Mouse (Mus musculus) ES-E14 (cell line): ENCODE results near the gene Lsm14a. TPM values are rescaled to one million over a fixed set of nuclear protein-coding genes. Genes with fewer than 3 reads are reported as not detected.
A peak's percentile ranks its signal among the peaks of the same experiment; 100 is the strongest.

Experiments
- DNase-seq: peaks from one replicate; pipeline ENCODE4 v3.0.0-alpha.2; 2013; ENCODE audit warnings: low read depth, low spot score
- H3K27ac ChIP-seq: 2 replicates; pipeline ENCODE4 v1.5.1; 2012; ENCODE audit warnings: low read depth, mild to moderate bottlenecking, low read length, moderate library complexity, mixed read lengths; ENCODE audit not compliant: poor library complexity, insufficient read depth, severe bottlenecking
- H3K36me3 ChIP-seq: 2 replicates; pipeline ENCODE4 v1.6.1; 2012; ENCODE audit warnings: mild to moderate bottlenecking, low read length, moderate library complexity, mixed read lengths; ENCODE audit not compliant: control insufficient read depth, poor library complexity, insufficient read depth, severe bottlenecking
- H3K4me1 ChIP-seq, 2 experiments: fragments of 150-350 bp in 1 of 2; sonication (generic) in 1 of 2; 2 replicates each; pipeline ENCODE4 v1.6.1; 2012; ENCODE audit warnings: low read length in 2 of 2, mild to moderate bottlenecking in 1 of 2, mixed read lengths in 1 of 2; ENCODE audit not compliant: control insufficient read depth in 2 of 2, insufficient read depth in 2 of 2, poor library complexity in 1 of 2
- H3K4me3 ChIP-seq, 2 experiments: fragments of 150-350 bp in 1 of 2; sonication (generic) in 1 of 2; 2 replicates each; pipeline ENCODE4 v1.5.1; 2012; ENCODE audit warnings: low read length in 2 of 2, low read depth in 1 of 2, mild to moderate bottlenecking in 1 of 2, mixed read lengths in 1 of 2; ENCODE audit not compliant: insufficient read depth in 1 of 2, poor library complexity in 1 of 2, severe bottlenecking in 1 of 2
- H3K9ac ChIP-seq: 2 replicates; pipeline ENCODE4 v1.6.1; 2012; ENCODE audit warnings: low read depth, mild to moderate bottlenecking, low read length, mixed read lengths; ENCODE audit not compliant: poor library complexity, insufficient read depth, severe bottlenecking
- H3K9me3 ChIP-seq: fragments of 150-350 bp; sonication (generic); 2 replicates; pipeline ENCODE4 v1.6.1; 2012; ENCODE audit warnings: low read depth, mild to moderate bottlenecking, low read length; ENCODE audit not compliant: control insufficient read depth, insufficient read depth
- CHD2 ChIP-seq: IDR thresholded peaks from 2 replicates; pipeline ENCODE4 v1.6.1; 2014; ENCODE audit warnings: mild to moderate bottlenecking, low read depth, low read length, inconsistent platforms
- HCFC1 ChIP-seq: IDR thresholded peaks from 2 replicates; pipeline ENCODE4 v1.6.1; 2012; ENCODE audit warnings: low read length, inconsistent platforms, borderline replicate concordance; ENCODE audit not compliant: insufficient read depth
- MAFK ChIP-seq: IDR thresholded peaks from 2 replicates; pipeline ENCODE4 v1.6.1; 2014; ENCODE audit warnings: mild to moderate bottlenecking, low read depth, low read length, inconsistent platforms; ENCODE audit not compliant: insufficient read depth
- ZC3H11A ChIP-seq: IDR thresholded peaks from 2 replicates; pipeline ENCODE4 v1.6.1; 2012; ENCODE audit warnings: low read depth, mild to moderate bottlenecking, inconsistent platforms, low read length, borderline replicate concordance
- ZNF384 ChIP-seq: IDR thresholded peaks from 2 replicates; pipeline ENCODE4 v1.6.1; 2012; ENCODE audit warnings: low read depth, low read length, inconsistent platforms
- in situ Hi-C, 2 experiments: fragments of 600-800 bp; cut with MboI; formaldehyde crosslinking; loops; one replicate each; pipeline ENCODE4 v1.15.1; 2025; ENCODE audit warnings: low sequenced_read_pairs in 2 of 2, inconsistent platforms in 1 of 2; ENCODE audit not compliant: unreplicated experiment in 2 of 2
- total RNA-seq: library from RNA; depleted of rRNA; stranded (reverse); fragments of 300-350 nt; gene quantifications from 2 replicates; pipeline ENCODE4 v1.2.3, GENCODE M21; 2012

Gene Lsm14a
- total RNA-seq, 1 experiment = 72.7 TPM

DNA sequence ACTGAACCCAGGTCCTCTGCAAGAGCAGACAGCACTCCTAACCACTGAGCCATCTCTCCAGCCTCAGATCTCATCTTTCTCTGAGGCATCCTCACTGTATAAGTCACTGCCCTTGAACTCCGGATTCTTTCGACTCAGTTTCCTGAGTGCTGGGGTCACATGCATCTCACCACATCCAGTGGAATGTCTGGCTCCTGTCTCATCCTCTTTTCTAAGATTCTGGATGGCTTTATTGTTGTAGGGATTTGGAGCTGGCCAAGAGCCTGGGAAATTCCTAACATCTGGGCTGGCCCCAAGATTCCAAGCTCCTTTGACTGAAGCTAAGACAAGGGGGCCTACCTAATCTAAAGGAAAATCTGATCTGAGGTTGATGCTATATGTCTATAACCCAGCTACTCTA, 74.0 kb downstream of the Lsm14a start:
- Histone ChIP-seq H3K4me1 (peaks cover 0 to 2% of the 10 kb centered on the region in 2 experiments; a peak in 1 of 4 replicates), H3K36me3 (no peaks in the 10 kb centered on the region), H3K4me3 (no peak overlapping the region), H3K9ac (no peak overlapping the region), H3K27ac (no peak overlapping the region), H3K9me3 (no peaks in the 10 kb centered on the region)
- TF ChIP-seq CHD2 (no peak), ZNF384 (no peak), HCFC1 (no peak), ZC3H11A (no peak), MAFK (no peak)
- DNase-seq = no peak
- in situ Hi-C loops = no loop called here

DNA sequence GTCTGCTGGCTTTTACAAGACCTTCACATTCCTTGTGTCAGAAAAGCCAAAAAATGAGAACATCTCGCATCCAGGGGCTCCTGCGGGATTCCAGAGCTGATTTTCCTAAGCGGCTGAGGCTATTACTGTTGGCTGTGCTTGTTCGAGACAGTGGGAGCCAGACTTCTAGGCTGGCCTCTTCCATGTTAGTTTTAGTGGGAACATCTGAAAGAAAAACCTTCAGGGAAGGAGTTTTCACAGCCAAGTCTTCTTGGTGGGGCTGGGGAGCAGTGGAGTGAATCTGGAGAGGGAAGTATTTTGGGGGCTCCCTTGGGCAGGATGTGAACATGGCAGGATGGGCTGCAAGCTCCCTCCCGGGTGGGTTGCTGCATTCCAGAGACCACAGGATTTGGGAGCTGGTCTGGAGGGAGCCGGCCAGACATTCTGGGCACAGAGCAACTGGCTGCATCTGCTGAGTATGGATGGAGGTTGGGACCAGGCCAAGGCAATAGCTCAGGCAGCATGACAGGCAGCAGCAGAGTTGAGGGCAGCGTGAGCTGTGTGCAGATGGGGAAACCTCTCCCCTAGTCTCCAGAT, 75.1 kb downstream of the Lsm14a start:
- Histone ChIP-seq H3K4me3 (no peak overlapping the region), H3K4me1 (peaks cover 0 to 2% of the 10 kb centered on the region in 2 experiments; a peak in 1 of 4 replicates), H3K9ac (no peak overlapping the region), H3K9me3 (no peaks in the 10 kb centered on the region), H3K27ac (no peak overlapping the region), H3K36me3 (no peaks in the 10 kb centered on the region)
- in situ Hi-C loops = no loop called here
- DNase-seq = no peak
- no peak for TF ChIP-seq CHD2
- TF ChIP-seq ZNF384 = no peak
- TF ChIP-seq HCFC1 = no peak
- TF ChIP-seq ZC3H11A = no peak
- TF ChIP-seq MAFK = no peak

DNA sequence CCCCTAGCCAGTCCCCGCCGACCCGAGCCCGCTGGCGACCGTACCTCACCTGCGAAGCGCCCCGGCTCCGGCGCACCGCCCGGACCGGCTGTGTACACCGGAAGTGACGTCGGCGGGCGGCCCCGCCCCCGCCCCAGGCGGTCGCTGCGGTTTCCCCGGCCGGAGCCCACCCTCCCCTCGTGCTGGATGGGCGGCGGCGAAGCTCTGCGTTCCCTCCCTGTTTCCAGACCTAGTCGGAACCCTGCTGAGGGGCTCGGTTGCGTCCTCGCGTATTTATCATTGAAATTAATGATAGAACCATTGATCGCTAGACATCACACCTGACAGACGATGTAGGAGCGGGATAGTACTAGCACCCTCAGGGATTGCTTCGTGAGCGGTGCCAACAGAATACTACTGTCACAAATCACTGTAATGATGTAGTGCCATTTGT, 79.7 kb downstream of the Lsm14a start, which contains the start of gene 4931406P16Rik:
TSS of gene 4931406P16Rik (minus strand) at position 109 of the 433 bp plus-strand sequence.
- Histone ChIP-seq H3K36me3 (no peaks in the 10 kb centered on the region), H3K9ac (peak within 1 kb of the TSS; percentile 88), H3K27ac (peak within 1 kb of the TSS; percentile 49), H3K4me3 (peak within 1 kb of the TSS; percentile 90 to 94), H3K9me3 (no peaks in the 10 kb centered on the region), H3K4me1 (peaks cover 2 to 5% of the 10 kb centered on the region in 2 experiments)
- peak; percentile 63 for DNase-seq
- in situ Hi-C loops = no loop called here
- peak; percentile 65 for TF ChIP-seq HCFC1
- TF ChIP-seq ZC3H11A = no peak

DNA sequence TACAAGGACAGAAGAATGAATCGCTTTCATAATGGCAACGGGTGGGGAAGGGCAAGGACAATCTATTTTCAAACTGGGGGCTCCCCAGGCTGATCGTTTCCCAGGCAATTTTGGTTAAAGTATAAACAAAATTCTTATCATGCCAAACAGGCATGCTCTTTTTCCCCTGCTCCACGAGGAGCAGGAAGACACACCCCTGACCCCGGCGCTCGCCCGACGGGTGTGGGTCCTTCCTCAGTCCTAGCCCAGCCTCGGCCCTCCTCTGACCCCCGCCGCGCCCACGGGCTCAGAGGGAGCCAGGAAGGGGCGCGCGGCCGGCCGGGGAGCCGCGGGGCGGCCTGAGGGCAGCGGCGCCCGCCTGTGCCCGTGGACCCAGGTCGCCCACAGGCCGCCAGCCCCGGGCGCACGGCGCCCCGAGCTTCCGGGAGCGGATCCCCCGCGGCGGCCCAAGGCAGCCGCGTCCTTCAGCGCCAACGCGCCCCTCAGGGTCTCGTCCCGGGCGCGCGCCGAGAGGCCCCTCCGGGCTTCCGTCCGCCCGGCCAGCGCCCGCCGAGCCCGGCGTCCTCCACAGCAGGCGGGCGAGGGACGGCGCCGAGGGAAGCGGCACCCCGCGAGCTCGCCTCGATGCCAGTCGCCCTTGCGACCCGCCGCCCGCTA, 80.2 kb downstream of the Lsm14a start:
- TF ChIP-seq ZC3H11A (no peak), ZNF384 (no peak), MAFK (no peak), HCFC1 (no peak; the same call in 1 of the 2 replicates), CHD2 (no peak)
- in situ Hi-C loops = no loop called here
- H3K9ac ChIP-seq = peak overlapping the region; percentile 88
- H3K9me3 ChIP-seq = no peaks in the 10 kb centered on the region
- peak; percentile 24 for DNase-seq
- H3K27ac ChIP-seq = peak overlapping the region; percentile 49
- peaks cover 2 to 5% of the 10 kb centered on the region in 2 experiments for H3K4me1 ChIP-seq
- no peaks in the 10 kb centered on the region for H3K36me3 ChIP-seq
- peak overlapping the region; percentile 90 to 94 for H3K4me3 ChIP-seq
